Mouse (Mus musculus) C2C12 (cell line): ENCODE results near the gene Selenok. TPM values are rescaled to one million over a fixed set of nuclear protein-coding genes. Genes with fewer than 3 reads are reported as not detected.

Experiments
- H3K27me3 ChIP-seq: one replicate; pipeline ENCODE4 v1.6.1; 2011; ENCODE audit not compliant: control insufficient read depth, insufficient read depth, insufficient read length
- H3K36me3 ChIP-seq: one replicate; pipeline ENCODE4 v1.6.1; 2011; ENCODE audit not compliant: control insufficient read depth, insufficient read depth
- H3K4me3 ChIP-seq: one replicate; pipeline ENCODE4 v1.5.1; 2011; ENCODE audit warnings: mild to moderate bottlenecking, control low read depth; ENCODE audit not compliant: poor library complexity, insufficient read depth, severe bottlenecking
- H3K79me2 ChIP-seq: one replicate; pipeline ENCODE4 v1.6.1; 2011; ENCODE audit not compliant: control insufficient read depth, insufficient read depth
- H3K79me3 ChIP-seq: one replicate; pipeline ENCODE4 v1.6.1; 2011; ENCODE audit warnings: low read depth, control low read depth
- H3ac ChIP-seq: one replicate; pipeline ENCODE3; 2011; ENCODE audit warnings: low read depth; ENCODE audit not compliant: control insufficient read depth, insufficient read length
- CEBPB ChIP-seq: IDR thresholded peaks from one replicate; pipeline ENCODE4 v1.6.1; 2011; ENCODE audit warnings: low read depth, mild to moderate bottlenecking, control low read depth, moderate library complexity
- CTCF ChIP-seq: IDR thresholded peaks from one replicate; pipeline ENCODE4 v1.5.1; 2011; ENCODE audit not compliant: control insufficient read depth, insufficient read depth, insufficient read length
- FOSL1 ChIP-seq: IDR thresholded peaks from one replicate; pipeline ENCODE4 v1.8.0; 2011; ENCODE audit warnings: mild to moderate bottlenecking, low read length; ENCODE audit not compliant: poor library complexity, insufficient read depth, severe bottlenecking
- MAX ChIP-seq: IDR thresholded peaks from one replicate; pipeline ENCODE4 v1.6.1; 2011; ENCODE audit warnings: mild to moderate bottlenecking, control low read depth
- MYOD1 ChIP-seq: IDR thresholded peaks from one replicate; pipeline ENCODE4 v1.6.1; 2011; ENCODE audit warnings: low read depth; ENCODE audit not compliant: control insufficient read depth, insufficient read length
- MYOG ChIP-seq: IDR thresholded peaks from one replicate; pipeline ENCODE4 v1.6.1; 2011; ENCODE audit not compliant: control insufficient read depth, insufficient read length; ENCODE audit errors: extremely low read depth
- USF1 ChIP-seq: IDR thresholded peaks from one replicate; pipeline ENCODE4 v1.6.1; 2011; ENCODE audit warnings: low read depth, mild to moderate bottlenecking, control low read depth, moderate library complexity
- polyA plus RNA-seq: library from polyadenylated mRNA; unstranded; fragments of >200 nt; fragmentation: generic; extraction: Trizol; gene quantifications from one replicate; pipeline ENCODE4 v1.2.1, GENCODE M21; 2012; ENCODE audit warnings: missing spikeins

Gene Selenok
- polyA plus RNA-seq, 1 experiment = 112 TPM

GRCm38 (mm10) chr14:29998747-29999474 is 30.8 kb downstream of the Selenok start:
- Histone ChIP-seq H3K4me3 (no peak overlapping the region), H3K27me3 (peaks cover 3% of the 10 kb centered on the region), H3K79me2 (no peaks in the 10 kb centered on the region), H3K79me3 (no peaks in the 10 kb centered on the region), H3K36me3 (peaks cover 11% of the 10 kb centered on the region), H3ac (no peak overlapping the region)
- TF ChIP-seq FOSL1 = no peak
- no peak for TF ChIP-seq USF1
- TF ChIP-seq MYOG = no peak
- no peak for TF ChIP-seq MYOD1
- no peak for TF ChIP-seq CEBPB
- TF ChIP-seq CTCF = no peak

GRCm38 (mm10) chr14:29999475-29999811 is 31.3 kb downstream of the Selenok start:
- no peak for TF ChIP-seq CEBPB
- H3K27me3 ChIP-seq = peaks cover 7% of the 10 kb centered on the region
- no peaks in the 10 kb centered on the region for H3K79me2 ChIP-seq
- H3K79me3 ChIP-seq = no peaks in the 10 kb centered on the region
- H3K36me3 ChIP-seq = peaks cover 8% of the 10 kb centered on the region
- H3K4me3 ChIP-seq = no peak overlapping the region
- no peak overlapping the region for H3ac ChIP-seq

GRCm38 (mm10) chr14:30008733-30009575 is 40.8 kb downstream of the Selenok start, which contains the start of the genes Il17rb and Chdh:
Il17rb (minus strand) TSS chr14:30008896.
Chdh (plus strand) TSS chr14:30009023.
- H3K36me3 ChIP-seq = no peaks in the 10 kb centered on the region
- TF ChIP-seq MYOD1 = no peak
- TF ChIP-seq CTCF = no peak
- no peak for TF ChIP-seq MAX
- no peak for TF ChIP-seq USF1
- no peak for TF ChIP-seq MYOG
- TF ChIP-seq CEBPB = no peak
- TF ChIP-seq FOSL1 = no peak
- no peak within 1 kb of the TSS for H3K4me3 ChIP-seq
- H3K27me3 ChIP-seq = peaks cover 21% of the 10 kb centered on the region
- H3ac ChIP-seq = no peak within 1 kb of the TSS
- H3K79me3 ChIP-seq = no peaks in the 10 kb centered on the region
- H3K79me2 ChIP-seq = no peaks in the 10 kb centered on the region

DNA sequence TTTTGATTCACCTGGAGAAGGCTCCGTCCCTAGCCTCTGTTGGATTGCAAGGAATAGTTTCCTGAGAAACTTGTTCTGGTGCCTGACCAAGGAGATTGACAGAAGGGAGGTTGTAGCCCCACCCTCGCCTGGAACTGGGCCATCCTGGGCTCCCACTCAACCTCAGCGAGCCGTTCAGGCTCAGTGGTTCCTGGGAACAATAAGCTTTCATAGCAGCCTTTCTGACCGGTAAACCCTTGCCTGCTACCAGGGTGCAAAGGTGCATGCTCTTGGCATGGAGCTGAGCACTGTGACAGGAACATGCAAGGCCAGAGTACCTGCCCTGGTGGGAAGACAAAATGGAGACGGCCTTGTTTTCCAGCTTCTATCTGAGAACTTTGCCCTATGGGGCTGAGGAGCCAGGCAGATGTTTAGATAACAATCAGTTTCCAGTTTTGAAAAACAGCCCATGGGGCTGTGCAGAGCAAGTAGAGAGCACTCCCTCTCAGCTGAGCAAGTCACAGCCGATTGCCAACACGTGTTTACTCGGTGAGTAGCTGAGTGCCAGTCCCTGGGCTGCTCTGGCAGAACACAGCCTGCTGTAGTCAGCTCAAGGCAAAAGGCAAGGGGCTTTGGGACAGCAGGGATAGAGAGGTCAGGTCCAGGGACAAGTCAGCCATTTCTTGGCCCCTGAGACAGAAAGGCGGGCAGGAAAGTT is 41.9 kb downstream of the Selenok start:
- no peak for TF ChIP-seq CTCF
- no peak for TF ChIP-seq MYOD1
- TF ChIP-seq MAX = no peak
- no peak for TF ChIP-seq FOSL1
- TF ChIP-seq USF1 = no peak
- no peak for TF ChIP-seq MYOG
- TF ChIP-seq CEBPB = no peak
- H3K27me3 ChIP-seq = peaks cover 17% of the 10 kb centered on the region
- no peaks in the 10 kb centered on the region for H3K79me3 ChIP-seq
- no peaks in the 10 kb centered on the region for H3K79me2 ChIP-seq
- no peak overlapping the region for H3ac ChIP-seq
- H3K36me3 ChIP-seq = no peaks in the 10 kb centered on the region
- no peak overlapping the region for H3K4me3 ChIP-seq

GRCm38 (mm10) chr14:30011886-30012560 is 43.9 kb downstream of the Selenok start:
- H3K79me2 ChIP-seq = no peaks in the 10 kb centered on the region
- no peak overlapping the region for H3K4me3 ChIP-seq
- H3ac ChIP-seq = no peak overlapping the region
- H3K36me3 ChIP-seq = no peaks in the 10 kb centered on the region
- no peak for TF ChIP-seq CTCF
- no peak for TF ChIP-seq MAX
- TF ChIP-seq USF1 = no peak
- H3K27me3 ChIP-seq = peaks cover 17% of the 10 kb centered on the region
- no peaks in the 10 kb centered on the region for H3K79me3 ChIP-seq
